Mouse (Mus musculus) gastrocnemius, postnatal 36 days (tissue): ENCODE data around the gene Rhod. TPM values are rescaled to one million over a fixed set of nuclear protein-coding genes. Genes with fewer than 3 reads are reported as not detected.

Source experiments
- DNase-seq, 2 experiments: peaks; one replicate each; pipeline ENCODE4 v3.0.0; 2022
- intact Hi-C: fragments of 180-260 bp; cut with DNase I; formaldehyde crosslinking; loops from one replicate; pipeline ENCODE4 v1.15.1; 2025
- total RNA-seq, 2 experiments: library from RNA; stranded (reverse); gene quantifications; 2 replicates each; pipeline ENCODE4 v1.2.3; 2021

Gene Rhod
- total RNA-seq, 2 experiments from 2014 or later, result 0.39 to 0.69 TPM

GRCm38 (mm10) chr19:4451965-4452364 lies 12.7 kb upstream of the Rhod start:
- intact Hi-C loops, result no loop called here
- no peak for DNase-seq

GRCm38 (mm10) chr19:4451098-4451497 lies 11.9 kb upstream of the Rhod start:
- no peak for DNase-seq
- intact Hi-C loops, result no loop called here

GRCm38 (mm10) chr19:4450666-4451065 lies 11.4 kb upstream of the Rhod start:
- no peak for DNase-seq
- intact Hi-C loops, result no loop called here

GRCm38 (mm10) chr19:4449230-4449629 lies 10.0 kb upstream of the Rhod start:
- DNase-seq, result no peak
- intact Hi-C loops, result no loop called here

GRCm38 (mm10) chr19:4447445-4447844 lies 8.2 kb upstream of the Rhod start:
- intact Hi-C loops, result no loop called here
- DNase-seq, result no peak

GRCm38 (mm10) chr19:4446661-4447420 lies 7.6 kb upstream of the Rhod start:
- no peak for DNase-seq
- intact Hi-C loops, result no loop called here

- intact Hi-C loops, result no loop called here
Measured at GRCm38 (mm10) chr19:4442408-4442807, 3.2 kb upstream of the Rhod start.

GRCm38 (mm10) chr19:4441621-4442161 lies 2.5 kb upstream of the Rhod start:
- no peak for DNase-seq
- intact Hi-C loops, result no loop called here

More at GRCm38 (mm10) chr19:4442408-4442807, 3.2 kb upstream of the Rhod start:
- DNase-seq, result peak; percentile 62 to 64

- no peak for DNase-seq
- intact Hi-C loops, result no loop called here
Measured at GRCm38 (mm10) chr19:4441090-4441591, 1.9 kb upstream of the Rhod start.

GRCm38 (mm10) chr19:4440222-4440621 lies 990 bp upstream of the Rhod start:
- intact Hi-C loops, result no loop called here
- DNase-seq, result no peak

GRCm38 (mm10) chr19:4438791-4439160 lies 456 bp downstream of the Rhod start:
- intact Hi-C loops, result no loop called here

GRCm38 (mm10) chr19:4437886-4438285 lies 1.3 kb downstream of the Rhod start:
- intact Hi-C loops, result no loop called here
- no peak for DNase-seq

More at GRCm38 (mm10) chr19:4438791-4439160, 456 bp downstream of the Rhod start:
- DNase-seq, result no peak

GRCm38 (mm10) chr19:4436254-4436653 lies 3.0 kb downstream of the Rhod start:
- no peak for DNase-seq
- intact Hi-C loops, result no loop called here

GRCm38 (mm10) chr19:4434999-4435398 lies 4.2 kb downstream of the Rhod start:
- intact Hi-C loops, result no loop called here
- no peak for DNase-seq

GRCm38 (mm10) chr19:4433756-4434155 lies 5.5 kb downstream of the Rhod start:
- intact Hi-C loops, result no loop called here
- DNase-seq, result no peak

- intact Hi-C loops, result no loop called here
- DNase-seq, result no peak
Measured at GRCm38 (mm10) chr19:4430091-4430620, 9.1 kb downstream of the Rhod start.

- DNase-seq, result no peak
- intact Hi-C loops, result no loop called here
Measured at GRCm38 (mm10) chr19:4425610-4426366, 13.4 kb downstream of the Rhod start.

- DNase-seq, result no peak
- intact Hi-C loops, result no loop called here
Measured at GRCm38 (mm10) chr19:4423021-4423420, 16.2 kb downstream of the Rhod start.

GRCm38 (mm10) chr19:4422581-4422980 lies 16.7 kb downstream of the Rhod start:
- intact Hi-C loops, result no loop called here
- DNase-seq, result no peak

GRCm38 (mm10) chr19:4420153-4420910 lies 18.9 kb downstream of the Rhod start:
- intact Hi-C loops, result no loop called here
- no peak for DNase-seq
